Mouse (Mus musculus): ENCODE measurements at regions not wholly inside any gene's neighbourhood (a gene's known extent, or its start where the extent isn't known, plus 50 kb on each side); places are given as distances from the start of the nearest gene placed in this dataset.

GRCm38 (mm10) chr7:82047456-82047855, 55.4 kb upstream of the Bnc1 start:
- TF ChIP-seq CTCF (IDR thresholded peaks at IDR 0.05) (no peak), POLR2A (IDR thresholded peaks at IDR 0.05; ENCODE audit: insufficient read depth, low read depth, low read length) (no peak), EP300 (IDR thresholded peaks at IDR 0.05; ENCODE audit: insufficient read depth, low read depth, low read length) (no peak)

All from heart, adult 2 months (tissue).